In genomic region chr4:130306796-130307630, GRCm38 (mm10) we compare ENCODE assay signal across 8 mouse cellular contexts. TPM values are rescaled to one million over a fixed set of nuclear protein-coding genes. Genes with fewer than 3 reads are reported as not detected.
A peak's percentile ranks its signal among the peaks of the same experiment; 100 is the strongest.
DNase-seq lines count a peak whose midpoint lies in the region; ATAC-seq and TF ChIP-seq lines count a peak whose summit lies in the region.

No protein-coding gene starts in this region.

- 73% methylated on average over 10 of the region's 10 CpGs for WGBS in forebrain, postnatal 0 days
- 76% methylated on average over 10 of the region's 10 CpGs for WGBS in hindbrain, embryonic 13.5 days
- 78% methylated on average over 10 of the region's 10 CpGs for WGBS in liver, embryonic 12.5 days (ENCODE audit: insufficient replicate concordance)

- H3K4me3 ChIP-seq in forebrain, postnatal 0 days (ENCODE audit: low read depth, low read length) = peak overlapping the region; percentile 57; the same call in 1 of the 2 replicates
- peak overlapping the region; percentile 61 for H3K4me3 ChIP-seq in hindbrain, embryonic 13.5 days
- H3K4me3 ChIP-seq in liver, embryonic 12.5 days = peak overlapping the region; percentile 57

- H3K4me2 ChIP-seq in forebrain, postnatal 0 days (ENCODE audit: low read depth) = peak overlapping the region; percentile 93
- peak overlapping the region; percentile 94 for H3K4me2 ChIP-seq in hindbrain, embryonic 13.5 days
- H3K4me2 ChIP-seq in liver, embryonic 12.5 days = peak overlapping the region; percentile 85

- ATAC-seq in forebrain, postnatal 0 days = no peak
- ATAC-seq in hindbrain, embryonic 13.5 days (ENCODE audit: low FRiP score) = no peak
- no peak for ATAC-seq in liver, embryonic 12.5 days
- ATAC-seq in activated CD4-positive, CD25-positive, alpha-beta regulatory T cell, adult 4 months = no peak

- H3K9me3 ChIP-seq in forebrain, postnatal 0 days (ENCODE audit: low read length) = no peaks in the 10 kb centered on the region
- no peaks in the 10 kb centered on the region for H3K9me3 ChIP-seq in hindbrain, embryonic 13.5 days
- H3K9me3 ChIP-seq in liver, embryonic 12.5 days (replicated peaks) = no peaks in the 10 kb centered on the region

- H3K36me3 ChIP-seq in forebrain, postnatal 0 days (ENCODE audit: insufficient read depth) = no peaks in the 10 kb centered on the region
- no peaks in the 10 kb centered on the region for H3K36me3 ChIP-seq in hindbrain, embryonic 13.5 days
- H3K36me3 ChIP-seq in liver, embryonic 12.5 days = no peaks in the 10 kb centered on the region

- peak; percentile 50 for DNase-seq in ovary, adult 18-20 months (ENCODE audit: low spot score)
- no peak for DNase-seq in ovary, postnatal 10 days (ENCODE audit: low spot score)
- no peak for DNase-seq in forebrain, postnatal 0 days
- no peak for DNase-seq in urinary bladder, postnatal 14 days (ENCODE audit: low spot score)
- no peak for DNase-seq in right cerebral cortex, postnatal 36 days (ENCODE audit: low spot score in 2 of 2)

- H3K27ac ChIP-seq in forebrain, postnatal 0 days (ENCODE audit: low read depth, low read length) = no peak overlapping the region
- no peak overlapping the region for H3K27ac ChIP-seq in hindbrain, embryonic 13.5 days
- no peak overlapping the region for H3K27ac ChIP-seq in liver, embryonic 12.5 days

- H3K4me1 ChIP-seq in forebrain, postnatal 0 days (ENCODE audit: insufficient read depth) = no peaks in the 10 kb centered on the region
- H3K4me1 ChIP-seq in hindbrain, embryonic 13.5 days (replicated peaks) = peaks cover 30% of the 10 kb centered on the region
- H3K4me1 ChIP-seq in liver, embryonic 12.5 days = peaks cover 34% of the 10 kb centered on the region

- no peak for TF ChIP-seq CTCF in forebrain, postnatal 0 days (IDR thresholded peaks at IDR 0.05; ENCODE audit: low read depth)

- no peaks in the 10 kb centered on the region for H3K27me3 ChIP-seq in forebrain, postnatal 0 days (ENCODE audit: insufficient read depth, low read length)
- peaks cover 55% of the 10 kb centered on the region for H3K27me3 ChIP-seq in hindbrain, embryonic 13.5 days
- H3K27me3 ChIP-seq in liver, embryonic 12.5 days (replicated peaks) = peaks cover 76% of the 10 kb centered on the region

- 0 out of 2 replicates have a peak overlapping the region, but pooled peaks have one; percentile 82 for H3K9ac ChIP-seq in forebrain, postnatal 0 days
- no peak overlapping the region for H3K9ac ChIP-seq in hindbrain, embryonic 13.5 days
- no peak overlapping the region for H3K9ac ChIP-seq in liver, embryonic 12.5 days

RNA-seq across cellular contexts. Expression of gene Fabp3, which starts 1.4 kb away (rescaled TPM):
- 129 and 201 TPM in 2 replicates for total RNA-seq in forebrain, postnatal 0 days (2014; rRNA removed)
- 318 and 358 TPM in 2 replicates for polyA plus RNA-seq in forebrain, postnatal 0 days (2015; fragmentation: Nextera tagmentation; extraction: Ambion mirVana)
- 146 and 148 TPM in 2 replicates for polyA plus RNA-seq in hindbrain, embryonic 13.5 days (2015; fragmentation: Nextera tagmentation; extraction: Ambion mirVana)
- polyA plus RNA-seq in liver, embryonic 12.5 days (2016; fragmentation: Nextera tagmentation; extraction: Ambion mirVana) = 1.3 and 1.5 TPM in 2 replicates
- polyA plus RNA-seq in activated CD4-positive, CD25-positive, alpha-beta regulatory T cell, adult 4 months (2017; shearing (Covaris generic)) = under 1 TPM in 1 of 2 experiments, not detected in 1; 0.42 TPM

RNA-seq across cellular contexts. Expression of gene Gm10570, which starts 1.5 kb away (rescaled TPM):
- total RNA-seq in forebrain, postnatal 0 days (2014; rRNA removed) = 1.1 and 1.8 TPM in 2 replicates
- polyA plus RNA-seq in forebrain, postnatal 0 days (2015; fragmentation: Nextera tagmentation; extraction: Ambion mirVana) = 1.0 and 1.2 TPM in 2 replicates
- 0.71 and 0.73 TPM in 2 replicates for polyA plus RNA-seq in hindbrain, embryonic 13.5 days (2015; fragmentation: Nextera tagmentation; extraction: Ambion mirVana)
- polyA plus RNA-seq in liver, embryonic 12.5 days (2016; fragmentation: Nextera tagmentation; extraction: Ambion mirVana) = not detected in 2 replicates
- not detected for polyA plus RNA-seq in activated CD4-positive, CD25-positive, alpha-beta regulatory T cell, adult 4 months (2017; shearing (Covaris generic))

RNA-seq across cellular contexts. Expression of gene Serinc2, which starts 28.0 kb away (rescaled TPM):
- total RNA-seq in forebrain, postnatal 0 days (2014; rRNA removed) = 12.7 and 14.0 TPM in 2 replicates
- polyA plus RNA-seq in forebrain, postnatal 0 days (2015; fragmentation: Nextera tagmentation; extraction: Ambion mirVana) = 22.5 and 24.2 TPM in 2 replicates
- 61.3 and 62.7 TPM in 2 replicates for polyA plus RNA-seq in hindbrain, embryonic 13.5 days (2015; fragmentation: Nextera tagmentation; extraction: Ambion mirVana)
- polyA plus RNA-seq in liver, embryonic 12.5 days (2016; fragmentation: Nextera tagmentation; extraction: Ambion mirVana) = 1.7 and 3.1 TPM in 2 replicates
- polyA plus RNA-seq in activated CD4-positive, CD25-positive, alpha-beta regulatory T cell, adult 4 months (2017; shearing (Covaris generic)) = under 1 TPM; 0.61 to 0.92 TPM

RNA-seq across cellular contexts. Expression of gene Zcchc17, which starts 52.7 kb away (rescaled TPM):
- total RNA-seq in forebrain, postnatal 0 days (2014; rRNA removed) = 41.3 and 42.7 TPM in 2 replicates
- 97.8 and 112 TPM in 2 replicates for polyA plus RNA-seq in forebrain, postnatal 0 days (2015; fragmentation: Nextera tagmentation; extraction: Ambion mirVana)
- polyA plus RNA-seq in hindbrain, embryonic 13.5 days (2015; fragmentation: Nextera tagmentation; extraction: Ambion mirVana) = 89.7 and 92.8 TPM in 2 replicates
- polyA plus RNA-seq in liver, embryonic 12.5 days (2016; fragmentation: Nextera tagmentation; extraction: Ambion mirVana) = 52.1 and 52.9 TPM in 2 replicates
- polyA plus RNA-seq in activated CD4-positive, CD25-positive, alpha-beta regulatory T cell, adult 4 months (2017; shearing (Covaris generic)) = 10 to 100 TPM; 70.6 to 72.2 TPM

RNA-seq across cellular contexts. Expression of gene Snrnp40, which starts 52.9 kb away (rescaled TPM):
- 72.9 and 74.3 TPM in 2 replicates for total RNA-seq in forebrain, postnatal 0 days (2014; rRNA removed)
- 97.9 and 99.3 TPM in 2 replicates for polyA plus RNA-seq in forebrain, postnatal 0 days (2015; fragmentation: Nextera tagmentation; extraction: Ambion mirVana)
- polyA plus RNA-seq in hindbrain, embryonic 13.5 days (2015; fragmentation: Nextera tagmentation; extraction: Ambion mirVana) = 111 and 122 TPM in 2 replicates
- polyA plus RNA-seq in liver, embryonic 12.5 days (2016; fragmentation: Nextera tagmentation; extraction: Ambion mirVana) = 112 and 119 TPM in 2 replicates
- polyA plus RNA-seq in activated CD4-positive, CD25-positive, alpha-beta regulatory T cell, adult 4 months (2017; shearing (Covaris generic)) = 10 to 100 TPM; 65.1 to 71.2 TPM

Comparison
In these comparisons a context has a peak if more than half of its experiments do, and no peak if none do; other contexts are left out.
1. RNA of gene Fabp3, which starts 1.4 kb away (polyA plus RNA-seq): 318 to 358 TPM in forebrain, postnatal 0 days and 146 to 148 TPM in hindbrain, embryonic 13.5 days; 1.3 to 1.5 TPM in liver, embryonic 12.5 days and 0.42 TPM in activated CD4-positive, CD25-positive, alpha-beta regulatory T cell, adult 4 months; every median in the first group is over 10 times any median in the second.
2. Peak in every context shown above with its lines, with median percentiles within 50 percentile points of each other: H3K4me2 ChIP-seq and H3K4me3 ChIP-seq.